Mouse (Mus musculus) thymus, postnatal 0 days (tissue): ENCODE data around the gene Rab42. TPM values are rescaled to one million over a fixed set of nuclear protein-coding genes. Genes with fewer than 3 reads are reported as not detected.

Experiments used
- DNase-seq: peaks from one replicate; pipeline ENCODE4 v3.0.0-alpha.2; 2015; ENCODE audit warnings: low spot score
- polyA plus RNA-seq: library from polyadenylated mRNA; unstranded; fragments of >200 nt; fragmentation: Nextera tagmentation; extraction: Ambion mirVana; gene quantifications from 2 replicates; pipeline ENCODE4 v1.2.1, GENCODE M21; 2015

The Rab42 gene
- polyA plus RNA-seq, 1 experiment from 2014 or later = 11.9 TPM

- peak; percentile 96 for DNase-seq
Measured at GRCm38 (mm10) chr4:132274156-132274862, 28.9 kb downstream of the Rab42 start, which contains the start of gene Taf12. Gene Taf12, plus strand, starts transcription at chr4:132274375.

DNA sequence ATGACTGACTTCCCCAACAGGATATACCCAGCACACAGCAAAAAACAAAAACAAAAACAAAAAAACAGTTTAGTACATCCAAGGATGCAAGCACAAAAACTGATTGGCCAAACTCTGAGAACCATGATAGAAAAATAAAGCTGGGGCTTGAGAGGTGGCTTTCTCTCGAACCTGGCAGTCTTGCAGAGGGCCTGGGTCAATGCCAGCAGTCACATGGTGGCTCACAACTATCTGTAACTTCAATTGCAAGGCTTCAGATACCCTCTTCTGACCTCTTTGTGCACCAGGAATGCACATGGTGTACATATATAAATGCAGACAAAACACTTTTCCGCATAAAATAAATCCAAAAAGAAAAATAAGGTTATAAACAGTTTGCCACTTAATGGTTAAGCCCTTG is 30.0 kb downstream of the Rab42 start:
- no peak for DNase-seq

GRCm38 (mm10) chr4:132269740-132270560 is 33.2 kb downstream of the Rab42 start:
- peak; percentile 94 for DNase-seq

DNA sequence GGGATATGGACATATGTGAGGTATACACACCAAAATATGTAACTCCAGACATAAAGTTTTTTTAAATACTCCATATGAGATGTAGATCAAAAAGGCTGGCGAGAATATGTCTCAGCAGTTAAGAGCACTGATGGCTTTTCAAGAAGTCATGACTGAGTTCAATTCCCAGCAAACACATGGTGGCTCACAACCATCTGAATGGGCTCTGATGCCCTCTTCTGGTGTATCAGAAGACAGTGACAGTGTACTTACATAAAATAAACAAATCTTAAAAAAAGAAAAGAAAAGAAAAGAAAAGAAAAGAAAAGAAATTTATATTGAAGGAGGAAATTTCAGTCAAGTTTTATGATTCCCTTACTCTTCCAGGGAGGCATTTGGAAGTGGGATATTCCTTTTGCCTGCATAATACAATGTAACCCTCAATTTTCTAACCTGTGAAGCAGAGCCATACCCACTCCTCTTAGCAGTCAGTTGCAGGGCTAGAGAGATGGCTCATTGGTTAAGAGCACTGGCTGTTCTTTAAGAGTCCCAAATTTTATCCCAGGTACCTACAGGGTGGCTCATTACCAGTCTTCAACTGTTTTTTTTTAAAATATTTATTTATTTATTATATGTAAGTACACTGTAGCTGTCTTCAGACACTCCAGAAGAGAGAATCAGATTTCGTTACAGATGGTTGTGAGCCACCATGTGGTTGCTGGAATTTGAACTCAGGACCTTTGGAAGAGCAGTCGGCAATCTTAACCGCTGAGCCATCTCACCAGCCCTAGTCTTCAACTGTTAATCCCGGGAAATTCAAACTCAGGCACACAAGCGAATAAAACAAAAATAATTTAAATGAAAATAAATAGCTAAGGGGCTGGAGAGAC is 34.1 kb downstream of the Rab42 start:
- peak; percentile 58 for DNase-seq

- no peak for DNase-seq
Measured at GRCm38 (mm10) chr4:132266835-132267349, 36.3 kb downstream of the Rab42 start.

- DNase-seq = no peak
Measured at GRCm38 (mm10) chr4:132263313-132263712, 39.9 kb downstream of the Rab42 start.

- no peak for DNase-seq
Measured at GRCm38 (mm10) chr4:132262358-132262616, 40.9 kb downstream of the Rab42 start.

DNA sequence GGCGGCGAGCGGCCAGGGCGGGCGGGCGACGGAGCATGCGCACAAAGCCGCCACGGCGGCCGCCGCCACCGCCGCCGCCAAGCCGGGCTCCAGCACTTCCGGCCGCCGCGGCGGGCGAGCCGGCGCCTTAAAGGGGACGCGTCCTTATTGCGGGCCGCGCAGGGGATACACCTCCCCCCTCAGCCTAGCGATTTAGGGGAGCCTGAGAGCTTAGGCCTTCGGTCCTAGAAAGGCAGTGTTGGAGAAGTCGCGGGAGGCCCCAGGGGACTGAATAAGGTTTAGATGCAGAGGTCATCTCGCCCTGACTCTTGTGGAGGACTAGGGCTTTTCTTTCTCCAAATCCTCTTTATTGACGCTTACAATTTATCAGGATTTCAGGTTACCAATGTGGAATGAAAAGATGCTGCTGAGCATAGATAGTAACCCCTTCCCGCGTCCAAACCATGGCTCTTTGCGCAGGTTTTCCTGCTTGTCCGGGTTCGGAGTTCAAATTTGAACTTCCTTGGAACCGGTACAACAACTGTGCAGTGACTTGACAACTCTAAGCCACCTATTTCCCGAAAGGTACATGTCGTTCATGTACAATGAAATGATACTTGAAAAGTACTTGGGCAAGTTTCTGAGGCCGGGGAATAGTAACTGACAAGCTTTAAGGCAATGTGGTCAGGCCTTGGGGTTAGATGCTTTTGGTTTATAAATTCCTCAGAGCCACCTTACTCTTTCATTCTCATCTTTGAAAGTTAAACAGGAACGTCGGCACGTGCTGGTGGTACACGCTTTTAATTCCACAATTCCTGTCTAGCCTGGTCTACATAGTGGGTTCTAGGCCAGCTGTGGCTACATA is 41.4 kb downstream of the Rab42 start, which contains the start of gene Gmeb1:
Gene Gmeb1 (minus strand): TSS at position 89 of the 844 bp plus-strand sequence.
- DNase-seq = peak; percentile 82

DNA sequence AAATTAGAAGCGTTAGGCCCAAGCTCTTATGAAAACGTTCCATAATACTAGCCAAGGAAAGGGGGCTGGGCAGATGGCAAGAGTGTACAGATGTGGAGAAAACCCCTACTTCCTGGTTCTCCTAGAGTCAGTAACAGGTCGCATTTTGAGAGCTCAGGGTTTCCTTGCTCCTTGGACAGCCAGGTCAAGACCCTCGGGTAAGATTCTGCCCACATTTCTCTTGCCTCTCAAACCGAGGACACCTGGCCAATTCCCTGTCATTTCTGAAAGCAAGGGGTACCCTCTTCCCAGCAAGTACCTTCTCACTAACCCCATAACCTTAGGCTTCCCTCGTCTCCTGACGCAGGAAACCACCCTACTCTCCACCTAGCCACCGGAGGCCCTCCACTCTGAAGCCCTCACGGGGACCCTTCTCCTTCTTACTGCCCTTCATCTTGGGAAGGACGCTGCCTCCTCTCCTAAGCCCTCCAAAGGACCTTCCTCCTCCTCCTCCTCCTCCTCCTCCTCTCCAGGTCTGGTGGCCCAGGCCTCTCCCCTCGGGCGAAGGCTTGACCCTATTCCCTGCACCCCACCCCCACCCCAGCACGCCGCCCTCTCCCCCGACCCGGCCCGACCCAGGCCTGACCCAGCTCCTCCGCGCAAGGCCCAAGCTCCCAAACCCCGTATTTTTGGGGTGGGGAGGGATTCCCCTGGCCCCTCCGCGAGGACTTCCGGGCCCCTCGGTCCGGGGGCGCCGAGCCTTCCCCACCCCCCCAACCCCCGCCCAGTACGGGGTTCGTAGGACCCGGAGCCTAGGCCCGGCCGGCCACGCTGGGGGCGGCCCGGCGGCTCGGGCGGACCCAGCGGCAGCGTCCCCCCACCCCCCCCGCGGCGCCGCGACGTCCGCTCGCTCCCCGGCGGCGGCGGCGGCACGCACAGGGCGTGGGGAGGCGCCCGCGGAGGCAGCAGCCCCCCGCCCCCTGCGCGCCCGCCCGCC is 42.5 kb downstream of the Rab42 start:
- DNase-seq = peak; percentile 77

DNA sequence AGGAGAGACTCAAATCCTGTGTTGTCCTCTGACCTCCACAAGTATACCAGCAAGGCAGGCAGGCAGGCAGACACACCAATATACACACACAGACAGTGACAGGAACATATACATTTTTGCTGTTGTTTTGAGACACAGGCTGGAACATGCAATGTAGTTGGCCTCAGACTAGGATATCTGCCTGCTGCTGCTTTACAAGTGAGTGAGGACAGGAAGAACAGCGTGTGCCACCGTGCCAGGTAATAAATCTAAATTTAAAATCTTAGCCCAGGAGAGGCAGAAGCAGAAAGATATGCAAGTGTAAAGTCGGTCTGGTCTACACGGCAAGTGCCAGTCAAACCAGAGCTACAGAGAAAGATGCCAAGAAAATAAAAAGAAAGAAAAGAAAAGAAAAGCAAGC is 43.9 kb downstream of the Rab42 start:
- no peak for DNase-seq

GRCm38 (mm10) chr4:132256384-132256783 is 46.8 kb downstream of the Rab42 start:
- DNase-seq = no peak

DNA sequence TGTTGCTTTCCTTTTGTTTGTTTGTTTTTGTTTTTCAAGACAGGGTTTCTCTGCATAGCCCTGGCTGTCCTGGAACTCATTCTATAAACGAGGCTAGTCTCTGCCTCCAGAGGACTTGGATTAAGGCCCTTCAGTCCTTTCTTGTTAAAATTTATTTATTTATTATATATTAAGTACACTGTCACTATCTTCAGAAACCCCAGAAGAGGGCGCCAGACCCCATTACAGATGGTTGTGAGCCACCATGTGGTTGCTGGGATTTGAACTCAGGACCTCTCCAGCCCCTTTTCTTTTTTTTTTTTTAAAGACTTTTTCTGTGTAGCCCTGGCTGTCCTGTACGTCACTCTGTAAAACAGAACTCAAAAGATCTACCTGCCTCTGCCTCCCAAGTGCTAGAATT is 48.2 kb downstream of the Rab42 start:
- no peak for DNase-seq

DNA sequence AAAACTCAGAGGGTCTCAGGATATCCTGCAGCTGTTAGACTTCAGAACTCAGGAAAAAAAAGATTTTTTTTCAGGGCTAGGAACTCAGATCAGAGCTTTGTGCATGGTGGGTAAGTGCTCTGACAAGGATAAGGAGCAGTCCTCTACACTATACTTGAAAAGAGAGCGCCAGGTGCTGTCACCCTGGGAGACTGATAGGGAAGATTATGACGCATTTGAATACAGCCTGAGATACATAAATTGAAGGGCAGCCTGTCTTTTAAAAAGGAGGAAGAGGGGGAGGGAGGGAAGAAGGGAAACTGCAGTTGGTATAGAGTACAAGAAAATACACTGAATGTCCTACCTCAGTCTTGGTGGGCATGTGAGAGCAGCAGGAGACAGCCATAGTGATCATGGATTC is 49.6 kb downstream of the Rab42 start:
- no peak for DNase-seq

- DNase-seq = no peak
Measured at GRCm38 (mm10) chr4:132253128-132253527, 50.1 kb downstream of the Rab42 start.

Other genes starting within 250 kb of the Rab42 start
- 0.05 and 0.08 TPM in 2 replicates for gene Gm10300, start 228.7 kb downstream of the Rab42 start, polyA plus RNA-seq
- gene Epb41, start 228.1 kb downstream of the Rab42 start, polyA plus RNA-seq = 47.5 and 52.0 TPM in 2 replicates
- gene Oprd1, start 158.9 kb downstream of the Rab42 start, polyA plus RNA-seq = 0.08 and 0.22 TPM in 2 replicates
- 126 TPM in 2 replicates for gene Ythdf2, start 91.1 kb downstream of the Rab42 start, polyA plus RNA-seq
- gene Gmeb1, start 41.8 kb downstream of the Rab42 start, polyA plus RNA-seq = 32.8 and 43.6 TPM in 2 replicates
- 83.0 and 92.5 TPM in 2 replicates for gene Taf12, start 29.0 kb downstream of the Rab42 start, polyA plus RNA-seq
- 53.2 and 55.1 TPM in 2 replicates for gene Trnau1ap, start 26.2 kb upstream of the Rab42 start, polyA plus RNA-seq
- gene Rcc1, start 50.2 kb upstream of the Rab42 start, polyA plus RNA-seq = 97.8 and 99.5 TPM in 2 replicates
- 7.0 and 7.8 TPM in 2 replicates for gene Phactr4, start 119.1 kb upstream of the Rab42 start, polyA plus RNA-seq
- 30.5 and 31.5 TPM in 2 replicates for gene Med18, start 160.5 kb upstream of the Rab42 start, polyA plus RNA-seq
- gene Sesn2, start 207.1 kb upstream of the Rab42 start, polyA plus RNA-seq = 7.3 and 8.0 TPM in 2 replicates
- 874 and 945 TPM in 2 replicates for gene Atpif1, start 230.3 kb upstream of the Rab42 start, polyA plus RNA-seq
- gene Dnajc8, start 232.2 kb upstream of the Rab42 start, polyA plus RNA-seq = 190 and 199 TPM in 2 replicates